Mouse (Mus musculus): ENCODE measurements around the gene Edaradd.
"Not testable (repeated sequence)": the region's sequence is repeated elsewhere in the genome, so short reads cannot be mapped to it uniquely, and the experiment has no call there.

Edaradd gene

DNA sequence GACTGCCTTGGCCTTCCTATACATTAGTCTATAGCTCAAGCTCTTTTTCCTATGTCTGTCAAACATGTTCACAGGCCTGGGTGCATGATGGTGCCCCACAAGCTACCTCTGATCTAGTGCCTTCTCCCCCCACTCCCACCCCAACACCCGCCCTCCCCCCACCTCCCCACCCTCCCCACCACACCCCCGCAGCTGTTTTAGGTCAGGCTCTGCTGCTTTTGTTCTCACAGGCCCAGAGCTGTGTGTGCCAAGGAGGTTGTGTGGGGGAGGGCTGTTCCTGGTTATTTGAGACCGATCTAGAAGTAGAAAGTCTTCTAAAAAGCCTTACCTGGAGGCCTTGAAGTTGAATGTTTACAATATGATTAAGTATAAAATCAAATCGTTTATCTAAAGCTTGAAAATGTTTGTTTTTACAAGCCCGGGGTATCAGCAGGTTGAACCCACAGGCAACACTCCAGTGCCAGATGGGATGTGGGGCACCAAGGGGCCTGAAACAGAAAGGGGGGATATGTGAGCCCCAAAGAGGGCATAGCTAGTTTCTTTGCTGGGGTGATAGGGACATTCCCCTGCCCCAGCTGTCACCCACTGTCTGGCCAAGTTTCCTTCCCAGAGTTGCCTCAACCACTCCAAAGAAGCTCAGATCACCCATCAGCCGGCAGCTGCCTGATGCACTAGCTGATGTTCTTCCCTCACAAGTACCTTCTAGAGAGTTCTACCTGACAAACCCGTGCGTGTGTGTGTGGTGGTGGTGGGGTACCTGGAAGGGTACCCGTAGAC lies 8.9 kb downstream of the Edaradd start:
- no peak for DNase-seq

DNA sequence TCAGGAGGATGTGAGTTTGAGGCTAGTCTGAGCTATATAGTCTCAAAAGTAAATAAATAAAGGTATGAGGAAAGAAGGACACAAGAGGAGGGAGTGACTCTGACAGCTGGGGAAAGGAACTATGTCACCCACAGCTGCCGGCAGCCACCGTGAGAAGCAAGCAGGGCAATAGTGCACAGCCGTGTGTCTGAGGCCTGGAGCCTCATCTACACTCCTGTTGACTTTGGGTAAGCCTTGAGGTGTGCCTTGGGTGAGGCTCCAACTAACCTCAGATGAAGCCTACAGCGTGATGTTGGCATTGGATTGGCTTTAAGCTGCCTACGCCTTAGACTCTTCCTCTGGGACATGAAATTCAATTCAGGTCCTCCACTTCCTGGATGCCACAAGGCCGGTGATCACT lies 10.2 kb downstream of the Edaradd start:
- no peak for DNase-seq

DNA sequence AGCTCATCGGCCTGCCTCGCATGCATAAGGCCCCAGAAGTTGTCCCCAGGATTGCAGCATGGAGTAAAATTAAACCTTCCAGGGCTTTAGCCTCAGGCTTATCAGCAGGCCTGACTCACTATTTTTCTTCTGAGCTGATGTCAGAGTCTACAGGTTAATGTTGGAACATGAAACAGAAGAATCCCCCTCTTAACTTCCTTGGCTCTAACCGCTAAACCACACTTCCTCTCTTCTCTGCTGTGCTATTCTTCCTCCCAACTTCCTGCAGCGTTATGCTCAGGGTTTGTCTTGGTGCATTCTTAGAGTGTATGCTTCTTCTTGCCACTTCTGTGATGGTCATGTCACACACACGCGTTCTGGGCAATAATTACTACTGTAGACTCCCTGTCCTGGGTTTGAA lies 12.8 kb downstream of the Edaradd start:
- DNase-seq = no peak

DNA sequence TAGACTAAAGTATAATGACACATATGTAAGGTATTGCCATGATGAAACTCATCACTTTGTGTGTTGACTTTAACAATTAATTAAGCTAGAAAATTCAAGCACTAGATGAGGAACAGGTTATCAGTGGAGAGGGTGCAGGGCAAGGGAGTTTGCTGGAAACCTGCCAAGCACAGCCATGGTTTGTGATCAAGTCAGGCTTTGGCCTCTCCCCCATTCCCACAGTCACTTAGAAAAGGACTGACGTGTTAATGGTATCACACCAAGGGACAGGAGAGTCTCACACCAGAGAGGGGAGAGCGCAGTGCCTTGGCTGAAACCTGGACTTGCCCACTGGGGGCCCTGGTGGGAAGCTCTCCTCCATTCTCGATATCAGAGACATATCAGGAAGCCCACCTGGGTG lies 14.9 kb downstream of the Edaradd start:
- no peak for DNase-seq

GRCm38 (mm10) chr13:12503238-12503751 lies 16.9 kb downstream of the Edaradd start:
- no peak for DNase-seq

DNA sequence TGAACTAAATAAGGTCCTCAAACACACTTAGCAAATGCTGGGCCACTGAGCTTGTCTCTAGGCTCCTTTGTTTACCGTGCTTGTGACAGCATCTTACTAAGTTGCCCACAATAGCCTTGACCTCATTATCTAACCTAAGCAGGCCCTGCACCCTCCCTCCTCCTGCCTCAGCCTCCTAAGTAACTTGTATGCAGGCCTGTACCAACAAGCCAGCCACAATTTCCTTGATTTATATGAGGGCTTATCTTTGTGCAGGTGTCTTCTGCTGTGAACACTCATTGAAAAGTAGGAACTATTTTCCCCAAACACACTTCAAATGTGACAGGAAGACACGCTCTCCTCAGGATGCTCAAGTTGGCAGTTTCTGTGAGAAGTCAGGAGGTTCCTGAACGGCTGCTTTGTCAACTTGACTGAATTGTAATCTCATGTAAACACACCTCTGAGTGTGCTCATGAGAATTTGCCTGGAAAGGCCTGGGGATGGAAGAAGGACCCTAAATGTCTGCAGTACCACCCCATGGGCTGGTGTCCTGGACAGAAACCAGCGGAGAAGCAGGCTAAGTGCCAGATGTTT lies 17.5 kb downstream of the Edaradd start:
- DNase-seq = no peak

DNA sequence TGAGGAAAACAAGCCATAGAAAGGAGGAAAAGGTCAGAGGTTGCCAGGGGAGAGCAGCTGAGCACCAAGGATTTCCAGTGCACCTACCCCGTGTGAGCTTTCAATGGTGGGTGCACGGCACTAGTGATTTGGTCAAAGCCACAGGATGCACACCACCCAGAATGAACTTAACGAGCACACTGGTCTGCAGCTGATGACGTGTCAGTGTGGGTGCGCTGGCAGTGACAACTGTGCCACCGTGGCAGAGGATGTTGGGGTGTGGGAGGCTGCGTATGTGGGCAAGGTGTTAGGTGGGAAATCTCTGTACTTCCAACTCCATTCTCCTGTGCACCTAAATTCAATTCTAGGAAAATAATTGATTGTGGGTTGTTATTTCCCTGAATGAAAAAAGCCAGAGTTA lies 21.1 kb downstream of the Edaradd start:
- no peak for DNase-seq

- no peak for DNase-seq
Measured at GRCm38 (mm10) chr13:12497809-12498208, 22.4 kb downstream of the Edaradd start.

- no peak for DNase-seq
Measured at GRCm38 (mm10) chr13:12494750-12495149, 25.5 kb downstream of the Edaradd start.

GRCm38 (mm10) chr13:12492515-12492914 lies 27.7 kb downstream of the Edaradd start:
- DNase-seq = no peak

GRCm38 (mm10) chr13:12485640-12486039 lies 34.6 kb downstream of the Edaradd start:
- DNase-seq = no peak

GRCm38 (mm10) chr13:12485197-12485596 lies 35.0 kb downstream of the Edaradd start:
- no peak for DNase-seq

- DNase-seq = no peak
Measured at GRCm38 (mm10) chr13:12479802-12480201, 40.4 kb downstream of the Edaradd start.

DNA sequence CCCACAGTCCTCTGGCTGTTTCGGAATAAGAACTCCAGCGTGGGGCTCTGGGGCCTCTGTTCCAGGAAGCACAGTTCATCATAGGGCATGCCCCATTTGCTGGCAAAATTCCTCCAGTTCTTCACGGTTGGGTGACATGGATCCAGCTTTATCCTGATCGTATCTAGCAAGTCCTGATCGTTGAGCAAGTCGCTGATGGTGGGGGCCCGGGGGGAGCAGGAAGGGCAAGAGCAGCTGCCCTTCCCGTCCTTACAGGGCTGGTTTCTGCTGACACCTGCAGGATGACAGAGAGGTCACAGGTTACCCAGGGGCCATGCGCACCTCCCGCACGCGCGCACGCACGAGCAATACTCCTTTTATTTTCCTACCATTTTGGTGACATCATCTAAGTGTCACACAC lies 41.9 kb downstream of the Edaradd start:
- no peak for DNase-seq

DNA sequence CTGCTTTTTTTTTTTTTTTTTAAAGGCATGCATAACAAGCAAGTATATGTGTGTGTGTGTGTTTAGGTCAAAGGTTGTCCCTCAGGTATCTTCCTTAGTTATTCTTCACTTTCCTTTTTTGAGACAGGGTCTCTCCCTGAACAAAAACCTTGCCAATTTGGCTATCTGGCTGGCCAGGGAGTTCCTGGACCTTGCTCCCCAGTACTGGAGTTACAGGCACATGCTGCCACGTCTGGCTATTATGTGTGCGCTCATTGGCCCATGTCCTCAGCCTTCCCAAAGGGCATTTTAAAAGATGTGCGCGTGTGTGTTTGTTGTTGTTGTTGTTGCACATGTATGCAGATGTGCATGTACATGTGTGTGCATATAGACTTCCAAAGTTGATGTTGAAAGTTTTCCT lies 43.4 kb downstream of the Edaradd start:
- DNase-seq = no peak

DNA sequence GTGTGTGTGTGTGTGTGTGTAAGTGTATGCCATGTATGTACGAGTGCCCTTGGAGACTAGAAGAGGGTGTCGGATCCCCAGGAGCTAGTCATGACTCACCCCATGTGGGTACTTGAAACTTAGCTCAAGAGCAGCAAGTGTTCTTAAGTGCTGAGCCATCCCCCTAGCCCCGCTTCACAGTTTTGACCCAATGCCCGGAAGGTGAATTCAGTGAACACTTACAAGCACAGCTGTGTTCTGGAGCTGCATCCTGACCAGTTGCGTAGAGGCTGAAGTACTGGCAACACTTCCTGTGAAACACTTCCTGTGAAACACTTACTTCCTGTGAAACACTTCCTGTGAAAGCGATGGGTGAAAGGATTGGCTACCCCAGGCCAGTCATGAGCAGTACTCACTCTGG lies 45.0 kb downstream of the Edaradd start:
- DNase-seq = no peak

GRCm38 (mm10) chr13:12473724-12474378 lies 46.4 kb downstream of the Edaradd start:
- DNase-seq = peak; percentile 63

GRCm38 (mm10) chr13:12468488-12468887 lies 51.8 kb downstream of the Edaradd start:
- no peak for DNase-seq

- no peak for DNase-seq
Measured at GRCm38 (mm10) chr13:12464844-12465243, 55.4 kb downstream of the Edaradd start, which contains the start of gene Lgals8. Gene Lgals8 (minus strand): TSS chr13:12464944.

- not testable (repeated sequence) for DNase-seq
Measured at GRCm38 (mm10) chr13:12464159-12464558, 56.1 kb downstream of the Edaradd start.

GRCm38 (mm10) chr13:12462623-12463022 lies 57.6 kb downstream of the Edaradd start:
- no peak for DNase-seq

DNA sequence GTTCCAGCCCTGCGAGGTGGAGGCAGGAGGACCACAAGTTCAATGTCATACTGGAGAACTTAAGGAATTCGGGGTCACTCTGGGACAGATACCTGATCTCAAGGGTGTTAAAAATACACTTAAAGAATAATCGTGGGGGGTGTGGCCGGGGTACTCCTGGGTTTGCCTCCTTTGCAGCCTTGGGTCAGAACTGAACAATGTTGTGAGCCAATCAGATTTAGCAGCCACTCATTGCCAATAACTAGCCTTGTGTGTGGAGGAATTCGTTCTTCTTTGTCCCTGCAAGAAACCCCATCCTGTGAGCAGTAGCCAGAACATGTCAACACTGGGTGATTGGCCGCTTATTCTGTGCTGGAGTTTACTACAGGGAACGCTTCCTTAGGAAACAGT lies 58.5 kb downstream of the Edaradd start:
- no peak for DNase-seq

- peak; percentile 91 for DNase-seq
Measured at GRCm38 (mm10) chr13:12460881-12461729, 59.1 kb downstream of the Edaradd start.

Data from cerebellum, adult 9-10 months (tissue).